Mouse (Mus musculus): ENCODE data around the gene Defb26.

DNA sequence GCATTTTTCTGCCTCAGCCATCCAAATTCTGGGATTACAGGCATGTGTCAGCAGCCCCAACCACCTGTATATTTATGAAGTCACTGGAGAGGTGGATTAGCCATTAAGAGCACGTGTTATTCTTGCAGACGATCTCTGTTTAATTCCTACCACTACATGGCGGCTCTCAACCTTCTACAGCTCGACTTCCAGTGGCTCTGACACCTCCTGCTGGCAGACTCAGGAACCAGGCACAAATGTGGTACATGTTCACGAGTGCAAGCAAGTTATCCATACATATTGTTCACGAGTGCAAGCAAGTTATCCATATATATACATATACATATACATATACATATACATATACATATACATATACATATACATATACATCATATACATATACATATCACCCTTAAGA is 18.3 kb downstream of the Defb26 start:
- TF ChIP-seq CTCF (IDR thresholded peaks at IDR 0.05; ENCODE audit: low read depth): no peak
- TF ChIP-seq EP300 (IDR thresholded peaks at IDR 0.05; ENCODE audit: low read depth): no peak
